Mouse (Mus musculus) T-helper 17 cell (primary cell): ENCODE measurements around the gene Dhx58.

Experiments
- in situ Hi-C, 2 experiments: fragments of 300-600 bp; cut with MboI, MseI; formaldehyde crosslinking; loops; 1 replicate in 1 of 2; 2 replicates in 1 of 2; pipeline ENCODE4 v1.15.1; 2025; ENCODE audit warnings: high pct_unique_total_duplicates in 2 of 2

Dhx58 gene

GRCm38 (mm10) chr11:100722493-100723028 lies 18.5 kb upstream of the Dhx58 start:
- in situ Hi-C loops: no loop called here

DNA sequence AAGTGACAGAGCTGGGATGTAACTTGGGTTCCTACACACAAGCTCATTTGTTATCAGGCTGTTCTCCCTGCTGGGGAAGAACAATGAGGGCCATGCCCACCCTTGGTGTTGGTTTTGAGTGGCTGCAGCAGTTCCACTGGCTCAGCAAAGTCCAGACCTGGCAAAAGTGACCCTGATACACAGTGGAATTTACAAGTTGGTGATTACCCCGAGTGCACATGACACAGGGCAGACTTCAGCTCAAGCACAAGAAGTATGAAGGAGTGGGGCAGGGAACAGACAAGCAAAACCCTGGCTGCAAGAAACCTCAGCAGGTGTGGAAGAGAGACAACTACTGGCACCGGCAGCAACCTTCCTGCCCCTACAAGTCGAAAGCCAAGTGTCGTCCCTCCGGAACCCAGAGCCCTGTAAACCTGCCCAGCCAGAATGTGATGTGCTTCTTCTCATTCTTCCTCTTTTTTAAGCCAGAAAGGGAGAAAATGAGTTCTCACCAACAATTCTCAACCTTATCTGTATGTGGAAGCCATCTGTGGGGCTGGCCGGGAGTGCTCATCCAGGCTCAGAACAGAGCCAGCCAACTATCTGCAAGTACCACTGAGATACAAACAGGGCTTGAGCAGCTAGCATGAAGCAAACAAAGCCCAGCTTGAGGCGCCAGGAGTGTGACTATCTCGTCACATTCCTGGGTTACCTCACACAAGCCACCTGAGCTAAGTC lies 17.9 kb upstream of the Dhx58 start:
- in situ Hi-C loops: no loop called here

DNA sequence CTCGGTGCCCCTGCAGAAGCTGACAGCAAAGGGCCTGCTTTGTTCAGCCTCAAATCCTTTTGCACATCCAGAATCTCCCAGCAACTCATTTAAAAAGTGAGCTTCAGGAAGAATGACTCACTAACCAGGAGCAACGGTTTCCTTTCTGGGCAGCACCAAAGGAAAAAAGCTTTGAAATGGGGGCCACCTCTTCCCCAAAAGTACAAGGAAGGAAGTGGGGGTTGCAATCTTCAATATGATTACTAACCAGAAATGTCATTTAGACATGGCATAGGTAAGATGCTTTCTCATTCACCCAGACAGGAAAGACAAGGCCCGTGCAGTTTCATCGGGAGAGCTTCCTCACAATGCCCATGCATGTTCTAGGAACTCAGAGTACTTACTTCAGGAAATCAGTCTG lies 17.2 kb upstream of the Dhx58 start:
- in situ Hi-C loops: no loop called here

DNA sequence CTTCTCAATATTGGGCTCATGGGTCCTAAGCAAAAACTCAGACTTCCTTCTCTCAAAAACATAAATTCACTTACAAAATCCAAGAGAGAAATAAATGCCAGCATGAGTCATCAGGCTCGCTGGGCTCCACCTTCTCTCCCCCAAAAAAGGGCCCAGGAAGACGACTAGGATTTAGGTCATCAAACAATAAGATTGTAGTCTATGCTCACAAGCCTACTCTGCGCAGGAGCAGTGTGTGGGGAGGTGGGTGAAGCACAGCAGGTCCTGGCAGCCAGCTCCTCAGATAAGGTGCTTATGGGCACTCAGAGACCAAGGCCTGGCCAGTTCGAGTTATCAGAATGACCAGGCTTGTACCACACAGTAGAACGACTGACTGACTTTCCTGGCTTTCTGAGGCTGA lies 16.3 kb upstream of the Dhx58 start:
- in situ Hi-C loops: no loop called here

GRCm38 (mm10) chr11:100719893-100720292 lies 15.8 kb upstream of the Dhx58 start:
- in situ Hi-C loops: no loop called here

GRCm38 (mm10) chr11:100719312-100719711 lies 15.2 kb upstream of the Dhx58 start:
- in situ Hi-C loops: no loop called here

DNA sequence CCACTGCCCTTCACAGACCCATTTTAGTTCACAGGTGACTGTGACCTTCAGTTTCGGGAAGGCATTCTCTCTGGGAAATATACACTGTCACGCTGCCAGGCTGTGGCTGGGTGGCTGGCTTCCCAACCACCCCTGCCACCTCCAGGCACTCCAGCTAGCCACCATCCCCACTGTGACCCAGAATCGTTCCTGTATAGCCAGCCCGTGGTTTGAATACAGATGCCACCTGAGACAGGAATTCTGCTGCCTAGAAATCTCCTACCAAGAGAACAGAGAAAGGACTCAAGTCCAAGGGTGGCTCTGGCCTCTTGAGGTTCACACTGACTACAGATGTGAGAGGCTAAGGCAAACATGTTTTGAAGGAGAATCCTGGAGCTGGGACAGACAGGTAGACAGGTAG lies 14.8 kb upstream of the Dhx58 start:
- in situ Hi-C loops: no loop called here

GRCm38 (mm10) chr11:100718462-100718861 lies 14.4 kb upstream of the Dhx58 start:
- in situ Hi-C loops: no loop called here

DNA sequence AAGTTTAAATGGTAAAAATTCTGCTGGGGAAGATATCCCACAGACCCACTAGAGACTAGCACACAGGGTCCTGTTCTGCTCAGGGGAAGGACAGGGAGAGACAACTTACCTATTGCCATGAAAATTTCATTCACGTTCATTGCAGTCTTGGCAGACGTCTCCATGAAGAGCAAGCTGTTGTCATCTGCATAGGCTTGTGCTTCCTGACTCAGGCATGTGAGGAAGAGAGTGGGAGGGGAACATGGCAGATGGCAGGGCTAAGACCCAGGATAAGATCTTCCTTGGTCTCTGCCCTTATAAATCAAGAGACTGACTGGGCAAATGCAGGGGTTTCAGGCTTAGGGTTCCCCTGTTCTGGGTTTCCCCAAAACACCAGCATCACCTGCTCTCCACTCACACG lies 12.6 kb upstream of the Dhx58 start:
- in situ Hi-C loops: no loop called here

- in situ Hi-C loops: no loop called here
Measured at GRCm38 (mm10) chr11:100714948-100715347, 10.9 kb upstream of the Dhx58 start.

DNA sequence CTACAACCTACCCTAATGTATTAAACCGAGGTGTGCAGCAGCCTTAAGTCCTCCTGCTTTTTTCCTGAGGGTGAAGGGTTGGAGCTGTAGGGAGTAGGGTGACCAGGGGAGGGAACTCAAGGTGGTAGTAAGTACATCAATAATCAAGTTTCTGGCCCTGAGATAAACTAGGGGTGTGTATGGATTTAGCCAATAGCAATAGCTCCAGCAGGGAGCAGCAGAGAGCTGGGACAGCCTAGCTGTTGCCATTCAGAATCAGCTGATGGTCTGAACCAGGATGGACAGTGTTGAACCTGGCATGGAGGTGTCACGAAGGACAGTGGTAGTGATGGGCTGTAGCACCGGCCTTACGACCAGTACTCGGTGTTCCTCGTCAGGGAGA lies 10.5 kb upstream of the Dhx58 start:
- in situ Hi-C loops: no loop called here

DNA sequence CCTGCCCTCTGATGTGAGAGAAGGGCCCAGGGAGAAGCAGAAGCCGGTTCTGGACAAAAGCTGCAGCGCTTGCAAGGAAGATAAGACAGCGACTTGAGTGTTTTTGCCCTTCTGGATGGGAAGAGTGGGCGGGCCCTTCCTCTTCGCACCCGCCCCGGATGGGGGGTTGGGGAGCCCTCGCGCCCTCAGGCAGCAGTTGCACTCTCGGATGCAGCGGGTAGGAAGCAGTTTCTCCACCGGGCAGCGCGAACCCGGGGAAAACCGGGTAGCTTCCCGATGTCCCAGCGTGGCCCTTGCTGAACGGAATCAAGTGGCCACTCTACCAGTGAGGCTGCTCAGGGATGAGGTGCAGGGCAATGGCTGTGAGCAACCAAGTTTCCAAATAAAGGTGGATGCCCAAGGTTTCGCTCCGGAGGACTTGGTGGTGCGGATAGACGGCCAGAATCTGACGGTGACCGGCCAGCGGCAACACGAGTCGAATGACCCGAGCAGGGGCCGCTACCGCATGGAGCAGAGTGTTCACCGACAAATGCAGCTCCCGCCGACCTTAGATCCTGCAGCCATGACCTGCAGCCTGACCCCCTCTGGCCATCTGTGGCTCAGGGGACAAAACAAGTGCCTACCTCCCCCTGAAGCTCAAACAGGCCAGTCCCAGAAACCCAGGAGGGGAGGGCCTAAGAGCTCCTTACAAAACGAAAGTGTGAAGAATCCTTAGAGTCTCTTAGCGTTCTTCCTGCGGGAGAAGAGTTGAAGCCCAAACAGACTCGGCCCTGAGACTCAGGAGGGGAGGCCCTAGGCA lies 9.9 kb upstream of the Dhx58 start, which contains the start of gene Hspb9:
Gene Hspb9, plus strand, starts transcription at position 116 of the 799 bp plus-strand sequence.
- in situ Hi-C loops: no loop called here

DNA sequence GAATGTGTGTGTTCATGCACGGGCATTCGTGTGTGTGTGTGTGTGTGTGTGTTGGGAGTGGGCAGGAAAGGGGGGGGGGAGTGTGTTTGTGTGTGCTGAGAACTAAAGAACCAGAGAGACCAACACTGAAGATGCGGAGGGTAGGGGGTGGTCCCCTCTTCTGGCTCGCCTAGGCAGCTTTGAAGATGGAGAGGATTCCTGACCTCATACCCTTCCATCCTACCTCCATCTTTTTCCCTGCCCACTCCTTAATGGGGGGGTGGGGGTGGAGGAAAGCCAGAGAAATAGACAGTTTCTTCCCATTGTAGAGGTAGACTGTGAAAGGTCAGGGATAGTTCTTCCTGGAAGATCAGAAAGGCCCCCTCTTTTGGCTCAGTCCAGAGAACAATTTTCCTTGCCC lies 9.1 kb upstream of the Dhx58 start:
- in situ Hi-C loops: no loop called here

DNA sequence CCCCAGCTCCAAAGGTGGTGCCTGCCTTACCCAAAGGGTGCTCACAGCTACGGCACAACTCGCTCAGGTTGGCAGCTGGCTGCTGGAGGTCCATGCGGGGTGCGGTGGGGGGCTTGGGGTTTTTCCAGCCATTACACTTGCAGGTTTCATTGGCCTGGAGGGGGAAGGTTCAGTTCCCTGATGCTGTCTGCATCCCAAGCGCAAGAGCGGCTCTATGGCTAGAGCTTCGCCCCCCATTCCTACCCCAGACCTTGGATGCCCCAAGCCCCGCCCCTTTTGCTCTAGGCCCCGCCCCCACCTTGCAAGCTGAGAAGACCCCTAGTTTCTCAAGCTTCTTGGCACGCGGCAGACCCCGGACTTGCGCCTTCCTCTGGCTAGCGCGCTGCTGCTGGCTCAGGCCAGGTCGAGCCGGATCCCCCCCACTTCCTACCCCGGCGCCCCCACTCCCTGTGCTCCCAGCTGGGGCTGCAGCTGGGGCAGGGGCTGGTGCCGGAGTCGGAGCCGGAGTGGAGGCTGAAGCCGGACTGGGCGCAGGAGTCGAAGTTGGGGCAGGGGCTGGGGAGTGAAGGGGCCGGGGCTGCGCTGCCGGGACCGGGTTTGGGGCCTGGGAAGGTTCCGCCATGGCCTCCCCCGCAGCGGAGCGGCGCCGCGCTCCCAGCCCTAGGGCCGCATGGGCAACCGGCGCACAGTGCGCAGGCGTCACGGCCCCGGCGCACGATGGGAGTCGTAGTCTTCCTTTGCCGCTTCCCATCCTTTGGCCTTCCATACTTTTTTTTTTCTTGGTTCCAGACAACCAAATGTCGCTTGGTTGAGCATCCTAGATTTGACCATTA lies 7.9 kb upstream of the Dhx58 start, which contains the start of gene Kat2a:
Gene Kat2a, minus strand, starts transcription at position 683 of the 833 bp plus-strand sequence.
- in situ Hi-C loops: no loop called here

DNA sequence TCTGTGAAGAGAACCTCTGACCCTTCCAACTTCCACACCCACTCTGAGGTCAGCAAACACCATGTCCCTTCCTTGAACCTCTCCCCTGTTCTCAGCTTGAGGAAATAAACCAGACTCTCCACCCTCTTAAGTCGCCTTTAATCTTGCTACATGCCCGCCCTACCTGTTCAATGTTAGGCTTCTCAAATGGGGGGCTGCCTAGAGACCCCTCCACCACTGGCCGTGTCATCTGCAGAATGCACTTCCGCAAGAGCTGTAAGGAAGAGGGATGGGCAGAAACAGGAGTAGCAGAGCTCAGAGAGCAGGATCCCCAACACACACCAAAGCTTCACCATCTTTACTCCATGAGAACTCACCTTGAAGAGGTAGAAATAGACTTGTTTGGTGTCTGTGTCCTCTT lies 6.9 kb upstream of the Dhx58 start:
- in situ Hi-C loops: no loop called here

DNA sequence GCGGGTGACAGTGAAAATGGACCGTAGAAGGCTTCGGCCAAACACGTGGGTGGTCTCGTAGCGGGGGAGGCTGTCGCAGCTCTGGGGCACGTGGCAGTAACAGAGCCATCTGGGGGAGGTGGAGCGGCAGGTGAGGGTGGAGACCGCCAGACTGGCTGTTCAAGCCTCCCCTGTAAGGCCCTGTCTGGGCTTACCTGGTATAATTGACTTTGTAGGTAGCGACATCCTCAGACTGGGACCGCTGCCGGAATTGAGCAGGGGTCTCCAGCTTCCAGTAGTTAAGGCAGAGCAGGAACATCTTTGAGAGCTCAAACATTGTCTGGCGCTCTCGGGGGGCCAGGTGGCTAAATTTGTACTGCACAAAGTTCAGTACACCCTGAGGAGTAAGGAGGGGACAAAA lies 6.5 kb upstream of the Dhx58 start:
- in situ Hi-C loops: no loop called here

GRCm38 (mm10) chr11:100709201-100709810 lies 5.2 kb upstream of the Dhx58 start:
- in situ Hi-C loops: loop anchor here in 1 of 2 experiments (5.0 kb wide), 1 partner anchor 142 kb away; no protein-coding TSS in a partner anchor

DNA sequence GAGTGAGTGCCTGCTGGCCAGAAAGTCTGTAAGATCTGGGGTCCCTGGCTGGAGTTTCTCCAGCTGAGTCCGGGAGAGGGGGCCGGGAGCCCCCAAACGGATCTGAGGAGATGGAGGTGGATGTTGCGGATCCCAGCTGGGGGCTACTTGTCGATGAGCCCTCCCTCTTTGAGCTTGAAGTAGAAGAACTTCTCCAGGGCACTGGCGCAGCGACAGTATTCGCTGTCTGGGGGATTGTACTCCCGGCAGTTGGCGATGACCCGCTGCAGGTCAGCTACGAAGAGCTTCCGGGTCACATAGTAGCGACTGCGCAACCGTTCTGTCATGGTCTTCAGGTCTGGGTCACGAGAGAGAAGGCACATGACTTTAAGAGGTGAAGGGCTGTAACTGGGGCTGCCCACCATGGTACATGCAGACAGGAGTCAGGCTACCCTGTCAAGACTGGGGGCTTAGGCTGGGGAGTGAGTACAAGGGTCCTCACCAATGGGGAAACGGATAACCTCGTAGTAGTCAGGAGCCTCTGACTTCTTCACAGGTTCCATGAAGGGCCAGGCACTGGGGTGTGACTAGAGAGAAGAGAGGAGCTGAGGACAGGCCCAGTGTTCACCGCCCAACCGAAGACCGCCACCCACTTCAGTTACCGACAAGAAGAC lies 1.1 kb upstream of the Dhx58 start:
- in situ Hi-C loops: loop anchor here in 1 of 2 experiments (5.0 kb wide), 1 partner anchor 138 kb away; no protein-coding TSS in a partner anchor

- in situ Hi-C loops: no loop called here
Measured at GRCm38 (mm10) chr11:100703366-100703765, 705 bp downstream of the Dhx58 start.

- in situ Hi-C loops: no loop called here
Measured at GRCm38 (mm10) chr11:100702906-100703305, 1.2 kb downstream of the Dhx58 start.
